Comparison of ENCODE assay signal across 1 mouse cellular context in genomic region chr2:163642685-163643575, GRCm38 (mm10).
TF ChIP-seq lines count a peak whose summit lies in the region.

No protein-coding gene starts in this region.

TF ChIP-seq in MEL, 35 proteins besides CTCF, POLR2A, EP300 and RAD21 (continued from another document):
- no peak for TF ChIP-seq CHD2 (IDR thresholded peaks at IDR 0.05; ENCODE audit: low read length)
- TF ChIP-seq SMC3 (IDR thresholded peaks at IDR 0.05; ENCODE audit: low read depth, low read length): no peak; the same call in 1 of the 2 replicates
- no peak for TF ChIP-seq NRF1 (IDR thresholded peaks at IDR 0.05; ENCODE audit: insufficient read depth, low read depth, low read length, poor library complexity, severe bottlenecking)
- peak; percentile 99 for TF ChIP-seq ZMIZ1 (IDR thresholded peaks at IDR 0.05; ENCODE audit: low read depth, low read length)
- TF ChIP-seq MAFK (IDR thresholded peaks at IDR 0.05; ENCODE audit: borderline replicate concordance, low read depth, low read length): no peak
- TF ChIP-seq SIN3A (IDR thresholded peaks at IDR 0.05; ENCODE audit: low read length): peak; percentile 99
- no peak for TF ChIP-seq GABPA (IDR thresholded peaks at IDR 0.05; ENCODE audit: low read depth, low read length)
- no peak for TF ChIP-seq USF1 (IDR thresholded peaks at IDR 0.05; ENCODE audit: low read depth, low read length)
- peak; percentile 80; the same call in 1 of the 2 replicates for TF ChIP-seq NELFE (IDR thresholded peaks at IDR 0.05; ENCODE audit: low read depth, low read length)
- 0 out of 2 replicates have a peak, but pooled peaks have one; percentile 52 for TF ChIP-seq HCFC1 (IDR thresholded peaks at IDR 0.05; ENCODE audit: low read depth, low read length)
- peak; percentile 96 for TF ChIP-seq ETS1 (IDR thresholded peaks at IDR 0.05; ENCODE audit: low read depth, low read length)
- TF ChIP-seq POLR2AphosphoS2 (IDR thresholded peaks at IDR 0.05; ENCODE audit: low read length): peak; percentile 88; the same call in 1 of the 2 replicates
- no peak for TF ChIP-seq USF2 (IDR thresholded peaks at IDR 0.05; ENCODE audit: borderline replicate concordance in 1 of 2, insufficient read depth in 1 of 2, low read depth in 1 of 2, low read length in 2 of 2)
- no peak for TF ChIP-seq ZKSCAN1 (IDR thresholded peaks at IDR 0.05; ENCODE audit: low read depth, low read length)
- no peak for TF ChIP-seq MXI1 (IDR thresholded peaks at IDR 0.05; ENCODE audit: low read depth, low read length)
- TF ChIP-seq MAX (IDR thresholded peaks at IDR 0.05; ENCODE audit: low read length): no peak; the same call in 1 of the 2 replicates
- TF ChIP-seq MYB (IDR thresholded peaks at IDR 0.05; ENCODE audit: low read depth, low read length): peak; percentile 98
- no peak for TF ChIP-seq MEF2A (IDR thresholded peaks at IDR 0.05; ENCODE audit: extremely low read depth, insufficient replicate concordance, low read depth, low read length, poor library complexity, severe bottlenecking)
- no peak for TF ChIP-seq BHLHE40 (IDR thresholded peaks at IDR 0.05; ENCODE audit: borderline replicate concordance, low read depth, low read length)
- no peak for TF ChIP-seq UBTF (IDR thresholded peaks at IDR 0.05; ENCODE audit: borderline replicate concordance, insufficient read depth, low read depth, low read length)
- peak; percentile 88 for TF ChIP-seq ZNF384 (IDR thresholded peaks at IDR 0.05; ENCODE audit: low read depth, low read length)
- TF ChIP-seq KAT2A (conservative IDR thresholded peaks at IDR 0.05; ENCODE audit: low read depth, low read length): no peak; the same call in 1 of the 2 replicates
- TF ChIP-seq TCF12 (IDR thresholded peaks at IDR 0.05; ENCODE audit: low read depth, low read length): peak; percentile 99
- TF ChIP-seq CHD1 (IDR thresholded peaks at IDR 0.05; ENCODE audit: low read depth, low read length): no peak; the same call in 1 of the 2 replicates
- peak; percentile 97 for TF ChIP-seq GATA1 (IDR thresholded peaks at IDR 0.05; ENCODE audit: low read depth, low read length)
